Mouse (Mus musculus): Measurements from ENCODE around the gene Cd93.

Cd93 gene

DNA sequence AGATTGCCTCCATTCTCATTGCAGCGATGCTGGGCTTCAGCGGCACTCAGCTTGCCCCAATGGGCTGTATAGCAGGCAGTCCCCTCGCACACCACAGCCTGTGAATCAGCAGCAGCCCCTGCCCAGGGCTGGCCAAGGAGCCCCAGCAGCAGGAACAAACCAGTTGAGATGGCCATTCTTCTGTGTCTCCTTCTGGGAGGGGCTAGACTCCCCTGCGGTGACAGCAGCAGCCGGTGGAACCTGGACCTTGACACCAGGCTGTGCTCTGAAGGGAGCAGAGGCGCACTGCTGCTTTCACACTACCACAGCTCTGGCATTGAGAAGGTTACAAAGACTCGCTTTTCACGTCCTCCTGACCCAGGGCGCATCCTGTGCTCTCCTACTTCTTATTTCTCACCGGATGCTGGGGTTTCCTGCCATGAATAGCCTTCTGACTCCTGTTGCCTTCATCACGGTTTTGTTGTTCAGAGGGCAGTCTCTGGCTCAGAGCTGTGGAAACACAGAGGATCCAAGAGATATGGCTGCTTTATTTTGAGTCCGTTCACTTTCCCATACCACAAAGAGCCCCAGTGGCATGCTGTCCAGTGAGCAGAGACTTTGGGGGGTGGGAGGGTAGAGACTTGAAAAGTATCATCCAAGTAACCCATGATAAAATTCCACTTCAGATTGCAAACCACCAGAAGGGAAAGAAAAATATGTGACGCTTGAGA is at the start of gene Cd93:
Gene Cd93, minus strand, starts transcription at position 315 of the 710 bp plus-strand sequence.
- DNase-seq (ENCODE audit: low read depth), result no peak

DNA sequence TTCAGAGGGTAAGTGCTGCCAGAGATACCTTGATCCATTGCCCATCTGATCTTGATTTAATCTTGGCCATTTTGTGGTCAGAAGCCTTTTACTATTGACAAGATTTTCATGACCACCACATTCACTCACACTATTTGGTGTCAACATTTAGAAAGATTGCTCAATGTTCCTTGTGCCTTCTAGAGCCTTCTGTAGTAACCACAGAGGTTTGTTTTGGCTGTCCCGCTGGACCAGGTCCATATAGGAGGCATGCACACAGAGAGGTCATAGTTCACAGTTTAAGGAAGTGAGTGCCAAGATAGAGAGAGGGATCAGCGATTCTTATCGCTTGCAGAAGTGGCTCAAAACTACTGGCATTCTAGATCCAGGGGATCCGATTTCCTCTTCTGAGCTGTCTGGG is 48.7 kb upstream of the Cd93 start:
- peak; percentile 89 for DNase-seq (ENCODE audit: low read depth)

DNA sequence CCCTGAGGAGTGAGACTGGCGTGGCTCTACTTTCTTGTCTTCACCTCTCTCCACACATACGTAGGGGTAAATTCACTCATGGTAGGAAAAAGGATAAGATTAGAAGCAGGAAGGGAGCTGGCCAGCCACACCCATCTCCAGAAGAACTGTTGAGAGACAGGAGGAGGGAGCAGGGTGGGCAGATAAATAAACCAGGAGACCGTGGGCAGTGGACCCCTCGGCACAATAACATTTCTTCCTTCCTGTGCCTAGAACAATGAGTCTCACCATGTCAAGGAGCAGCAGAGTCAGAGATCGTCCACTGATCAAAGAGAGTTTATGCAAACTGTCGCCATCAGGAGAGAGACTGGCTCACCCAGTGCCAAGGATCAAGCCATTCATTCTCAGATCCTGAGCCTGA is 46.8 kb upstream of the Cd93 start:
- no peak for DNase-seq (ENCODE audit: low read depth)

DNA sequence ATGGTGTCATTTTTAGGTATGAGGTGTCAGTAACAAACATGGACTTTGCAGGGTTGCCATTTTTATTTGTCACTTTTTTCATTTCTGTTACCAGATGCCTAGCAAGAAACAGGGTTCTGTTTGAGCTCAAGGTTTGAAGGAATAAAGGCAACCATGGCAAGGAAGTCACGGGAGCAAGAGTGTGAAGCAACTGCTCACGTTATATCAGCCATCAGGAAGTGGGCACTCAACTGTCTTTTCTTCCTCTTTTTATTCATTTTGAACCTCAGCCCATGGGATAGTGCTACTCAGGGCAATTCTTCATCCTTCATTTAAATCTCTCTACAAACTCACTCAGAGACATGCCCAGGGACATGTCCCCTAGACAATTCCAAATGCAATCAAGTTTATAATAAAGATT is 45.5 kb upstream of the Cd93 start:
- DNase-seq (ENCODE audit: low read depth), result no peak

DNA sequence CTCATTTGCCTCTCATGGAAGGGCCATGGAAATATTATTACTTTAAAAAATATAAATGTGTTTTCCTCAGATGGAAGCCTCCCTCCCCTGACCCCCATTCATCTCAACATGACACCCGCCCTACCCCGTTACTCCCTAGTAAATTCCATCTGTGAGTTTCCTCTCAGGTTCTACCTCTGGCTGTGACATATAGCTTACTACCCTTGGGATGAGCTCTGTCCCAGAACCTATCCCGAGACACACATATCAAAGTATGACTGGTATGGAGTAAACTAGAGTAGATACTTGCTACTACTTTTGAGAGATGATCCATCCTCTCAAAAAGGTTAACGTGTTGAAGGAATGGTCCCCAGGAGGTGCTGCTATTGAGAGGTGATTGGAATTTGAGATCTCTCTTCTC is 42.2 kb upstream of the Cd93 start:
- no peak for DNase-seq (ENCODE audit: low read depth)

DNA sequence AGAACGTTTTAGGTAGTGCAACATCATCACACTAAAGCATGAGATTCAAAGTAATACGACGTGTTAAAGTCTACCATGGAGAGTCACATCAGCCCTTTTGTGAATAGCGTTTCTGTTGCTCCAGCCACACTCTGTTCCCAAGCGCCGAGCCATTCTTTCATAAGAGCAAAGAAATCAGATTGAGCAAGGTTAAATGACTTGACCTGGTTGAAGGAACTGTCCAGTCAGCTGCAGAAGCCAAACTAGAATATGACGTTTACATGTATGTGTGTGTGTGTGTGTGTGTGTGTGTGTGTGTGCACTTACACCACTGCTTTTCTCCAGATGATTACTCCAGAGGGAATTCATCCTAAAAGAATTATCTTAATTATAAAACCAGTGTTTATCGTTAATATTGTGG is 37.0 kb upstream of the Cd93 start:
- DNase-seq (ENCODE audit: low read depth), result no peak

DNA sequence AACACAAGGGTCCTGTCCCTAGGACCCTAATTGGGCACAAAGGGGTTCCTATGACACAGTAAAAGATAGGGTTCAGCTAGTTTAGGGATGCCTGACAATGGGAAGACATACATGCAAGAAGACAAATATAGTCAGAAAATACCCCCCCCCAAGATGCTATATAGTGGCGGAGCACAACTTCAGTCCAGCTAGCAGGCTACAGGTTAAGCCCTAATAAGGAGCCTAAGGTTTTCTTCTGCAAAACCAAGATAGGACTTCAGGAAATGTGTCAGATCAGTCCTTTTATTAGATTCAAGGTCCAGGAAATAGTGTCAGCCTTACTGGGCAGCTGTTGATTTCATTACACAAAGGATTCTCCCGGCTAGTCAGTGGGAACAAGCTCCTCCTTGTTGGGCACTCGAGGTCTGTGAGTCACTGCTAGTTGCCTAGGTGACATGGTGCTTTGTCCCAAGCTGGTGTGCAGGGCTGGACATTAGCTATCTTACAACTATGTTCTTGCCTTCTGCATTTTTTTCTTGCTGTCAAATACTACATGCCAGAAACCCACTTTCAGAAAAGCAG is 34.9 kb upstream of the Cd93 start:
- peak; percentile 86 for DNase-seq (ENCODE audit: low read depth)

DNA sequence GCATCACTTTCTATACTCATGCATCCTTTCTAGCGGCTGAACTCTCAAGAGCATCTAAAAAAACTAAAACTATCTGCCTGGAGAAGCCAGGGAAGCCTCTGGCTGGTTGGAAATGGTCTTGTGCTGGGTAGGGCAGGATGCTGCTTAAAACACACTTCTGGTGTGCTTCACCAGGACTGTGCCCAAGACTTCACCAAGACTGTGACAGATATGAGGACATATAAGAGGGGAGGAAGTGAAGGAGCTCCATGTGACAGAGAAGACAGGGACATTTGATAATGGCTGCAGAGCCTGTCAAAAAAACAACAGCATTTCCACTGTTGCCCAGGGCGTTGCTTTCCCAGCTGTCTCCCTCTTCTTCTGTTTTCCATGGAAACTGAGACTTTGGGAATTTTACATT is 34.0 kb upstream of the Cd93 start:
- DNase-seq (ENCODE audit: low read depth), result no peak

DNA sequence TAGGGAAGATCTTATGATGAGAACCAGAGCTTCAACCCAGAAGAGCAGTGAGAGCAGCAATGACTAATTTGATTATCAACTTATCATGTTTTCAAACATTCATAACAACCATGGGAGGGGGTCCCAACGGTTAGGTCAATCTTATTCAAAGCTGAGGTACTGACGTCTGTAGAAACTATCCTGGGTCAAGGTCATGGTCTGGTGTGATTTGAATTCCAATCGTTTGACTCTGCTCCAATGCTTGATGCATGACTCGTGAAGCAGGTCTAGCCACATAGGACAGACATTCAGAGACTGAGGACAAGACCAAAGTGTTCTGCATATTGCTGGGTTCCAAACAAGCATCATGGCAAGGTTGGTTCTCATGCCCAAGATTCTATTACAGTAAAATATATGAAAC is 33.2 kb upstream of the Cd93 start:
- peak; percentile 68 for DNase-seq (ENCODE audit: low read depth)

DNA sequence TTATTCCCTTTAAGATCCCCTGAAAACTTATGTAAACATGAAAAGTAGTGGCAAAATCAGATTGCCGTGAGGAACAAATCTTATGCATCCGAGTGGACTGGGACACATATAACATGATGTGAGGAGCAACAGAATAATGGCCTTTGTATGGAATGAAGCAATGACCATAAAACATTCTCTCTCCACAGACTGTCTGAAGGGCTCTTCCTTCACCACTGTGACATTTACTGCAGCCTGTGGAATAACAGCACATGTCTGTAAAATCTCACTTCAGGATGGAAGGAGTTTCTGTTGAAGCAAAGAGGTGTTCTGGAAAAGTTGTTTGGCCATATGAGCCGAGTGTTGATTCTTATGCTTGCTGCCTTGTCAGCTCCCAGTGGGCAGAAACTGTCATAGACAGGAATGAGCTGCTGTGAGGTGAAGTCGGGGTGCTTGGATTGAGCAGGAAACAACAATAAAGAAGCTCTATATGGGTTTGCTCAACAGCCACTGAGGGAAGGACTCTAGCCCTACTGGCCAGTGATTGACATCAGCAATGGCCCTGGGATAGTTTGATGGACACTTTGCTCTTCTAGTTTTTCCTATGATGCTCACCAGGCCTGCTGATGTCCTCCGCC is 32.6 kb upstream of the Cd93 start:
- DNase-seq (ENCODE audit: low read depth), result no peak

DNA sequence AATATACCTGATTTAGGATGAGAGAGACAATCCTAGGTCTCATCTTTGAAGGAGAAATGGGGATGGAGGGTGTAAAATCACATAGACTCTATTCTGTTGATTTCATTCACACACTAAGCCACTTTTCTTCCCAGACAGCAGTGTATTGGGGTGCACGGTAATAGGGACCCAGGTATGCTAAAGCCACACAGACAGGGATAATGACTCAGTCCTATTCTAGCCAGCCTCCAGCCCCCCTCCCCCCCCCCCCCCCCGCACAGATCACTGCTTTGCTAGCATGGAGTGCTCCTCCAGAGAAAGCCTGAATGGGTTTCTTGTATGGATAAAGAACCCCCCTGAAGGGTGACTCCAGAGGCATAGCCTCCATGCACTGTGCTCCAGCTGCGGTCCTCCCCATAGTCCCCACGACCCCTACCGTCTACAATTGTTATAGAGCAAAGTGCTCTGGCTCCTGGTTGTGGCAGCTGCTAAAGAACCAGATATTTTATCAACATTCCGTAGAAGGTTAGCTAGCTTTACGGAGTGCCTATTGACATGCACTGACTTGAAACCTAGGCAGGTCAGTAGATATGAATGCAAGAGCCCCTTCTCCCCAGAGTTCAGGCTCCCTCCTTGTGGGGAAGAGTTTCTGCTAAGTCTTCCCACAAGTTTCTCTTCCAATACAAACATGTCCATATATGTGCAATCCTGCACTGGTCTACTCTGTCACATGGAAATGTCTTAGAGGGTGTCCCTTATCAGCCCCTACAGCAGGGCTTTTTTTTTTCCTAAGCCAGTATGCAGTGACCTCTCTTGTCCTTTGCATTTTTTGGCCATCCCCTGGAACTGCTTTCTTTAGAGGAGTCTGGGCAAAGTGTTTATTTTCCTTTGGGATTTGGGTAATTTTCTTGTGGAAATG is 26.2 kb upstream of the Cd93 start:
- no peak for DNase-seq (ENCODE audit: low read depth)

DNA sequence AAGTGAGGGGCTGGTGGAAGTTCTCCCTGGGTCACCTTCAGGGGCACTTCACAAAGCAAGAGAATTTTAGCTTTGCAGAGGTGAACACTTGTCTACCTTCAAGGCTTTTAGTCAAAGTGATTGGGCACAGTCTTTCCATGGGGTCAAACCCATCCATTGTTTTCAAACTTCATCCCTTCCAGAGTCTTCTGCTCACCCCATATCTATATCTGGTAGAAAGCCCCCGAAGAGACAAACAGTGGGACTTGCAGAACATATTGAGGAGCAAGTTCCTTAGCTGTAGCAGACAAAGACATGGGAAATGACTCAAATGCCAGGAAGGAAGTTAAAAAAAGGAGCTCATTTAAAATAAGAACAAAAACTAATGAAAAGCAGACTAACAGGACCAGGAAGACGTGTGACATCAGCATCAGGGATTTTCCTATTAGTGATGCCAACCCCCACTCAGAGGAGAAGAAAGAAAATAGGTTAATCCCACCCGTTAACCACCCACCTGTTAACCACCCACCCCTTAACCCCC is 24.6 kb upstream of the Cd93 start:
- DNase-seq (ENCODE audit: low read depth), result no peak

DNA sequence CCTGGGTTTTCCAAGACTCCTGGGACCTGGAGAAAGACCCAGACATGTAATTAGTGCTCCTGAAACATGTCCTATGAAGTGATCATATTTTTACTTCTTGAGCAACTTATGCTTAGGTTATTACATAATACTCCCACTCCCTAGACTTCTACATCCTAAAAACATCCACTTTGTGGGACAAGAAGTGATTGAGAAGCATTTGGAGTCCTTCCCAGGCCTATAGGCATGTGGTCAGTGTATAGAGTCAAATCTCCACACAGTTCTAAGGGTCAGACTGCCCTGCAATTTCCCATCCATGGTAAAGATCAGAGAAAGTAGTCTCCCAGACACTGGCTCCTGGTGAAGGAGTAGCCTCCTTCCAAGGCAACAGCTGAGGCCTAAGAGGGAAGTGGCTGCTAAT is 12.0 kb upstream of the Cd93 start:
- DNase-seq (ENCODE audit: low read depth), result peak; percentile 56

DNA sequence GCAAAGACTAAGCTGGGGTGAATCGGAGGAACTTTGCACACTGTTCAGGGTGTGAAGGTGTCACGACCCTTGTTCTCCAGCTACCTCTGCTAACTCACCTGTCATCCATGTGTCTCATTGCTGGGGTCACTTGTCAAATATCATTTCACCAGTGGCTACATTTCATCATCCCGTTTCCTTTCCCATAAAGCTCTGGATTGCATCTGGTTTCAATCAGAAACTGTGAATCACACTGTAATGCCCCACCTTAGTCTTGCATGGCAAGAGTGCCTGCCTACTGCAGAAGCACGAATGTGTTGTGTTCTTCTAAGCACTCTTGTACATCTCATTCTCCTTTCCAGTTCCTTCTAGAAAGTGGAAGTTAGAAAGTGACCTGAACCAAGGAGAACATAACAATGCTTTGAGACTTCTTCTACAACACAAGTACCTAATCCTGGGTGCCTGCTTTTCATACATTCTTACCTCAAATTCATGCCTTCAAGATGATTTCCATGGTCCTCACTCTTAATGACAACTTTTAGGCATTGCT is 10.7 kb upstream of the Cd93 start:
- peak; percentile 80 for DNase-seq (ENCODE audit: low read depth)

DNA sequence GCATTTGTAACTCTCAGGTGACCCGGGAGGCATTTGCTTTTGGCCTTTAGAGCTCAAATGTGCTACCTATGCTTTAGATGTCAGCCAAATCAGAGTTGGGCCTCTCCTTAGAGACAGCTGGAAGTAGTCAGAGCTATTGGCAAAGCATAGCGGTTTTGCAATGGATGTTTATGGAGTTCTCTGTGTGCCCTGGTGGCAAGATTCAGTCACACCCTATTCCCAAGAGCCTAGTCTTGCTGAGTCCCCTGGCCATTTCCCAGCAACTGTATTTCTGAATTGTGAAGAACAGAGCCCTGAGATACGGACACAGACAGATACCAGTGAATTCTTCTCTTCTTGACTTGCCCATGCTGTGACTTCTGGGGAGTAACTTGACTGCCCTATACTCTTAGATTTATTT is 9.7 kb upstream of the Cd93 start:
- peak; percentile 52 for DNase-seq (ENCODE audit: low read depth)

DNA sequence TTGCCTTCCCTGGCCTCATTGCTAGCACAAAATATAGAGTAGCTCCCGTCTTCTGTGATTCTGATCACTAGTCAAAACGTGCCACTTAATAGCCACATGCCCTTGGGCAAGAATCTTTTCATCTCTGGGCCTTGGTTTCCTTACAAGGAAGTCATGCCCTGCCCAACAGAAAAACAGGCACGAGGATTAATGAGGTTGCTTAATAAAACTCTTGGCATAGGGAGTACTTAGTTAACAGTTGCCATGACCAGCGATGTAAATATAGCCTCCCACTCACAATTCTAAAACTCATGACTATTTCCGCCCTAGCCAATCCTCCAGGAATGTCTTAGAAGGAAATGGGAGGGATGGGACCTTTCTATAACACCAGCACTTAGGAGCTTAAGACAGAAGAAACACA is 8.1 kb upstream of the Cd93 start:
- DNase-seq (ENCODE audit: low read depth), result peak; percentile 61

DNA sequence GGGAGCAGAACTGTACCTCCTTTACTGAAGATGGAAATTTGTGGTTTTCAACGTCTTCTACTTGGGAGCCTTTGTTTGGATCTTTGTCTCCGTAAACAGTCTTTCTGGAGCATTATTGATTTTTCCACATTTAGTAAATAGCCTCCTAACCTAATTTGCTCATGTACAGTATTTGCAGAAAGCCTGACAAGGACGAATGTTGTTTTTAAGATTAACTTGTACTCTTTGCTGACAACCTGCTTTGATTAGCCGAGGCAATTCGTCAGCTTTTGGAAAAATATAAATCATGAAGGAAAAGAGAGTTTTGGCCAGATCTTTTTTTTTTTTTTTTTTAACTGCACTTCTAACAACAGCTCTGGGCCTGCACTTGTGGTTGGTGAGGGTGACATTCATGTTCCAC is 7.3 kb upstream of the Cd93 start:
- peak; percentile 45 for DNase-seq (ENCODE audit: low read depth)

DNA sequence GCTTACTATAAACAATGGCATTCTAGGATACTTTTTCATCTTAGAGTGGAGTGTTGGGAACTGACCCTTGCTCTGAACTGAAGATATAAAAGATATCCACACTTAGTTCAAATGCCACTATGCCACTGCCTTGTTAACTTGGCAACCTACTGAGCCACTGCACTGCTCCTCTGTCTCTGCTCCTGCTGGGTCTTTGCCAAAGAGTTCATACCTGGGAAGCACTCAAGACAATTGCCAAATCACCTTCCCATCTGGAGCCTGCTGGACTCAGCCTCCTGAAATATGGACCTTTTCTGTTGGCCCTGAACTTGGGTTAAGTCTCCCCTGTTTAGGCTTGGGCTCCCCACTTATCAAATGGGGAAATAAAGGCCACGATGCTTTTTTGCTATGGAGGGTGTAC is 6.3 kb upstream of the Cd93 start:
- DNase-seq (ENCODE audit: low read depth), result no peak

DNA sequence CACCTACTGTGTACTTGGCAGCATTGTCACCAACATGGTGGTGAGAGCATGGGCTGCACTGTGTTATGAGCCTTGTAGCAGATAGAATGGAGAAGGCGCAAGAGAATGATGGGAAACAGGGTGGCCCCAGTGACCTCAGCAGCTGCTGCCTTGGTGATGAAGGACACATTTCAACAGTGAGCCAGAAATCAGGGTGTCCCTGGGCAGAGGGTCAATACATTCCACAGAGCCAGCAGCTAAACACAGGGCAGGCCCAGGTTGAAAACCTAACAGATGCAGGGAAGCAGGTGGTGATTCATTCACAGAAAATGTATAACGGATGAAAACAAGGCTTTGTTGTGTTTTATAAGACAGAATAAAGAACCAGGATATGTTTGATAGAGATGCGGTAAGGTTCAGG is 3.1 kb upstream of the Cd93 start:
- no peak for DNase-seq (ENCODE audit: low read depth)

DNA sequence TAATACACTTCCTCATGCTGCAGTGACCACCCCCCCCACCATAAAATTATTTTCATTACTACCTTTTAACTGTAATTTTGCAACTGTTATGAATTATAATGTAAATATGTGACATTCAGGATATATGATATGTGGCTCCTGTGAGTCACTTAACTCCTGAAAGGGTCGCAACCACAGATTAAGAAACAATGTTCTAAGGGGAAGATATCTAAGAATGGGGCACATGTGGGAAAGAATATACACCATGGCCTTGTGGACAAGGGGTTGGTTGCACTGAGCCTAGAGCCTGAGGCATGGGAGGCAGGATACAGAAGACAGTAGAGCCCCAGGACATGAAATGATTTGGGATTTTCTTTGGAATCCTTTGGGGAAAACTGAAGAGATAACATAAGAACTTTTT is 2.3 kb upstream of the Cd93 start:
- DNase-seq (ENCODE audit: low read depth), result no peak

DNA sequence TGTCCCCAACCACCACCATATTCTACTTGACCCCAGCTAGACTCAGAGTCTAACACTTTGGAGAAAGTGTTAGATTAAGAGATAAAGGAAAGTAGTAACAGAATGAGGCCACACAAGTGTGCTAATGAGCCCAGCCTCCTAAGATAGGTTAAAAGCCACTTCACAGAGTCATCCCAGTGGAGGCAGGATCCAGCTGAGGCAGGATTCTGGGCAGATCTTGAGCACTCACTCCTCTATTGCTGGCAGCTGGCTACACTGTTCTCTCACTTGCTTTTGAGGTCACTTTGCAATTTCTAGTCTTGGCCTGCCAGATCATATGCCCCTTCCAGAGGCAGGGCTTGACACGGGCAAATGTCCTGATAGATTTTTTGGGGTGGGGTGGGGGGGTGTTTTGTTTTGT is 1.1 kb upstream of the Cd93 start:
- no peak for DNase-seq (ENCODE audit: low read depth)

DNA sequence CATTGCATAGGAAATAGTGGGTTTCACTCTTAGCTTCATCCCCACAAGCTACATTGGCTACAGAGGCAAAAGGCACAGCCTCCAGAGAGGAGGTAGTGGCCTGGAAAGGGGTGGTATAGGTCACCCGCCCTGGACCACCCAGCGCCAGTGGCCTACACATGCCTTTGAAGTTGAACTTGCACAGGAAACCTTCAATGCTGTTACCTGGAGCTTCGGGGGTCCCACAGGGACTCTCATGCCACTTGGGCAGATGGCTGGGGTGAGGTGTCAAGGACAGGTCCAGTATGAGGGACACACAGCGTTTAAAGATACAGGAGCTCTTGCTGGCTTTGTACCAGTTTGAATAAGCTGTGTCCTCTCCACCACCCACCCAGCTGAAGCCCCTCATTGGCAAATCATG is 653 bp downstream of the Cd93 start:
- no peak for DNase-seq (ENCODE audit: low read depth)

Measured in NIH3T3 (cell line).